Mouse (Mus musculus) liver, postnatal 0 days (tissue): ENCODE results near the gene H2-T22.
"Not testable (repeated sequence)": the region's sequence is repeated elsewhere in the genome, so short reads cannot be mapped to it uniquely, and the experiment has no call there.

Experiments
- CTCF ChIP-seq: sonication (generic); IDR thresholded peaks from 2 replicates; pipeline ENCODE4 v1.5.1; 2016; ENCODE audit warnings: antibody characterized with exemption, low read depth
- EP300 ChIP-seq: IDR thresholded peaks from 2 replicates; pipeline ENCODE4 v1.6.1; 2016; ENCODE audit warnings: antibody characterized with exemption, low read depth, mild to moderate bottlenecking

DNA sequence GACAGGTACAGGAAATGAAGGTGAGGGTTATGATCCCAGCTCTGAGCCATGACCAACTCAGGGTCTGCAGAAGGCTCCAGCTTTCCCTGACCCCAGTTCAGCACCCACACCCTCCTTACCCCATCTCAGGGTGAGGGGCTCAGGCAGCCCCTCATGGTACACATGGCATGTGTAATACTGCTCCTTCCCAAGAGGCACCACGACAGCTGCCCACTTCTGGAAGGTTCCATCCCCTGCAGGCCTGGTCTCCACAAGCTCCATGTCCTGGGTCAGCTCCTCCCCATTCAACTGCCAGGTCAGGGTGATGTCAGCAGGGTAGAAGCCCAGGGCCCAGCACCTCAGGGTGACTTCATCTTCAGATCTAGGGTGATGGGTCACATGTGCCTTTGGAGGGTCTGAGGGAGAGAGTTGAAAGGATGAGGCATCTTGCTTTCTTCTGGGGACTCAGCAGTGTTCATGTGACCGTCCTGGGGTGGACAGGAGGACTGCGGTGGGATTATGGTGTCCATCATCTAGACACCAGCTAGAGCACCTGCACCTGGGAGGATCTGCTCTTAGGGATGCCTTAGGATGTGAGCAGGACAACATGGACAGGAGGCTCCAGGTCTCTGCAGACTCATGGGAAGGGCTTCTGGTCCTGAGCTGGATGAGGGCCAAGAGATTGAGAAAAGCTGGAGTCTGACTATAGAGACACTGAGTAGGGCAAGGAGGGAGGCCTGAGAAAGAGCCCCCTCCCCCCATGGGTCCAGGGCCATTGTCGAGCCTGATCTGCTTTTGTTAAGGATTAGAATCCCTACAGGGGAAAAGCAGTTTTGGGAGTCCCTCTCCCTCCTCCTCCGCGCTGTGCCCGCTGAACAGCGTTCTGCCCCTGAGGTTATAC, 11.6 kb downstream of the H2-T22 start:
- TF ChIP-seq CTCF, EP300: not testable (repeated sequence)
